Mouse (Mus musculus) kidney, embryonic 14.5 days (tissue): ENCODE results near the gene Paqr5. TPM values are rescaled to one million over a fixed set of nuclear protein-coding genes. Genes with fewer than 3 reads are reported as not detected.

Experiments used
- ATAC-seq: fragments of 200-750 bp; cut with Nextera tagmentation; 2 replicates; pipeline ENCODE4 v1.8.0; 2017; ENCODE audit warnings: moderate number of reproducible peaks, mild to moderate bottlenecking, moderate TSS enrichment, moderate library complexity; ENCODE audit not compliant: low FRiP score, low TSS enrichment
- H3K27ac ChIP-seq: fragments of 300-500 bp; sonication (generic); 2 replicates; pipeline ENCODE4 v1.5.1; 2014; ENCODE audit warnings: low read depth, mild to moderate bottlenecking, low read length, moderate library complexity, mixed read lengths
- H3K27me3 ChIP-seq: fragments of 300-500 bp; sonication (generic); 2 replicates; pipeline ENCODE4 v1.6.1; 2014; ENCODE audit warnings: mild to moderate bottlenecking, low read length; ENCODE audit not compliant: control insufficient read depth, insufficient read depth
- H3K36me3 ChIP-seq: fragments of 300-500 bp; sonication (generic); 2 replicates; pipeline ENCODE4 v1.6.1; 2014; ENCODE audit warnings: low read length, mixed read lengths; ENCODE audit not compliant: control insufficient read depth, insufficient read depth
- H3K4me1 ChIP-seq: fragments of 300-500 bp; sonication (generic); 2 replicates; pipeline ENCODE4 v1.6.1; 2014; ENCODE audit warnings: low read length, mixed read lengths; ENCODE audit not compliant: control insufficient read depth, insufficient read depth
- H3K4me2 ChIP-seq: fragments of 300-500 bp; sonication (generic); replicated peaks from 2 replicates; pipeline ENCODE4 v1.6.1; 2014; ENCODE audit warnings: low read depth, mild to moderate bottlenecking, low read length
- H3K4me3 ChIP-seq: fragments of 300-500 bp; sonication (generic); 2 replicates; pipeline ENCODE4 v1.5.1; 2014; ENCODE audit warnings: mild to moderate bottlenecking, low read length
- H3K9ac ChIP-seq: fragments of 300-500 bp; sonication (generic); 2 replicates; pipeline ENCODE4 v1.6.1; 2014; ENCODE audit warnings: low read depth, mild to moderate bottlenecking, low read length, moderate library complexity
- H3K9me3 ChIP-seq: fragments of 300-500 bp; sonication (generic); 2 replicates; pipeline ENCODE4 v1.6.1; 2016; ENCODE audit warnings: low read length; ENCODE audit not compliant: control insufficient read depth
- WGBS: fragments of 180-500 bp; shearing (Covaris S2); extraction: QIAGEN DNeasy Blood & Tissue Kit; methylation state at CpG from one replicate; pipeline ENCODE4 v1.1.7; 2014; 5-methylcytosine and 5-hydroxymethylcytosine counted together
- polyA plus RNA-seq: library from polyadenylated mRNA; unstranded; fragments of >200 nt; fragmentation: Nextera tagmentation; extraction: Ambion mirVana; gene quantifications from 2 replicates; pipeline ENCODE4 v1.2.1, GENCODE M21; 2014

Gene Paqr5
- polyA plus RNA-seq, 1 experiment from 2014 or later = 17.0 TPM

DNA sequence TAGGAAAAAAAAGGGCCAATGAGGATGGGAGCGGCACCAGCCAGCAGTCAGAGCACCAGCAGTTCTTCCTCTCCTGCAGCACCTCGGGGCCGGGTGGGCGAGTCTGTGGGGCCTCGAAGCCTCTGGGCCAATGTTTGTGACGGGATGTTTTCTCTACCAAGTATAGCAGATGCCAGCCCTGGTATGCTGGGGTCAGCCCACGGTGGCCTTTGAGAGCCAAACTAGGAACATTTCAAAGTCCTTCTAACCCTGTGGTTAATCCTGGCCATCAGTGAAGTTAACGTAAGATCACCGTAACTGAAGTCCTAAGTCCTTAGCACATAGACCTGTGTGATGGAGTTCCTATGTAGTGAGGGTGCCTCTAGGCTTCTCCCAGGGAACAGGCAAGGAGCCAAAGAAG is 54.6 kb downstream of the Paqr5 start:
- WGBS = 55% methylated on average over 9 of the region's 9 CpGs

DNA sequence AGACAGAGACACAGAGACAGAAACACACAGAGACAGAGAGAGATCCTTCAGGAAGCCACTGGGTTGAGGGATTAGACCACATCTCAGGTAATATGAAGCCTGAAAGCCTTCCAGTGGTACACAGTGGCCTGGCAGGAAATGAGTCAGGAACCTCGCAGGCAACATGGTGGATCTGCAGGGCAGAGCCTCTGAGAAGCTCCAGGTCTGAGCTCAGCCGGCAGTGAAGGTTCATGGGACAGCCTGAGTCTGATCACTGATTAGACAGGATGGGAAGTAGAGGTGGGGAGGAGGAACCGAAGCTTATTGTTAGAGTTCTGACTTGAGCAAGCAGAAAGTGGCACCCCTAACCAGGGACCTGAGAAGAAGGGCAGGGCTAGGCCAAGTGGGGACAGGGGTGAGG is 55.6 kb downstream of the Paqr5 start:
- no peak for ATAC-seq
- WGBS = 71% methylated on average over 3 of the region's 3 CpGs
- H3K9me3 ChIP-seq = no peaks in the 10 kb centered on the region

More for the DNA sequence above, 54.6 kb downstream of the Paqr5 start:
- H3K9me3 ChIP-seq = no peaks in the 10 kb centered on the region
- 0 out of 2 replicates have a peak, but pooled peaks cover 6% of the 10 kb centered on the region for H3K4me1 ChIP-seq
- H3K36me3 ChIP-seq = no peaks in the 10 kb centered on the region
- H3K4me3 ChIP-seq = no peak overlapping the region
- H3K27ac ChIP-seq = no peak overlapping the region
- H3K9ac ChIP-seq = no peak overlapping the region
- H3K27me3 ChIP-seq = no peaks in the 10 kb centered on the region
- H3K4me2 ChIP-seq = no peak overlapping the region
- no peak for ATAC-seq

DNA sequence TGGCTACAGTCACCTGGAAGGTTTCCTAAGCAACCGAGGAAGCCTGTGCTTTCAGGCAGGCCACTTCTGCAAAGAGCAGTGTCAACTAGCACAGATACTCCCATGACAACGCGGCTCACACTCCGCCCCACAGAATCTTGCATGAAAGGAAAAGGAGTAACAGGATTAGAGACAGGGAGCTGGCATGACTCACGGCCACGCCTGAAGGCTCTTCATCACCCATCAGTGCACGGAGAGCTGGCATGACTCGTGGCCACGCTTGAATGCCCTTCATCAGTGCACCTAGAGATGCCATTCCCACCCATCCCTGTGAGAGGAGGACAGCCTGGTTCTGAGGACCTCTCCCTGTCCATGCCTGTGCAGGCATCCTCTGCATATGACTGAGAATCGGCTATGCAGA is 59.3 kb downstream of the Paqr5 start:
- ATAC-seq = no peak

More for the DNA sequence above, 55.6 kb downstream of the Paqr5 start:
- H3K27ac ChIP-seq = no peak overlapping the region
- H3K4me1 ChIP-seq = 0 out of 2 replicates have a peak, but pooled peaks cover 6% of the 10 kb centered on the region
- H3K9ac ChIP-seq = no peak overlapping the region
- no peak overlapping the region for H3K4me3 ChIP-seq
- no peak overlapping the region for H3K4me2 ChIP-seq
- H3K27me3 ChIP-seq = no peaks in the 10 kb centered on the region
- H3K36me3 ChIP-seq = no peaks in the 10 kb centered on the region

DNA sequence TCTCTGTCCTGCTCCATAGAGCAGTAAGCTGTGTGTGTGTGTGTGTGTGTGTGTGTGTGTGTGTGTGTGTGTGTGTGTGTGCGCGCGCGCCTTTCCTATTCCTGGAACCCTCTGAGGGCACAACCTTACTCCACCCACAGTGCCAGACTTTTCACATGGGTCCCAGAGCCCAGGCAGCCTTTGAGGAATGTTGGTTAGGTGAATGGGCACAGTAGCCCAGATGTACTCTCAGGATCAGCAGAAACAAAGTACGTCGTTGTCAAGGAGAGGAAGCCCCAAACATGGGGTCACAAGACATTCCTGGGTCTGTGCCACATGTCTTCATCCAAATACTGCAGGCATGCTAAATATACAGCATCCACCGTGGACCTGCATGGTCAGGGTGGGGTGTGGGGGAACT is 60.7 kb downstream of the Paqr5 start:
- Histone ChIP-seq H3K27me3 (no peaks in the 10 kb centered on the region), H3K36me3 (no peaks in the 10 kb centered on the region), H3K9me3 (no peaks in the 10 kb centered on the region), H3K9ac (no peak overlapping the region), H3K4me1 (0 out of 2 replicates have a peak, but pooled peaks cover 10% of the 10 kb centered on the region), H3K27ac (no peak overlapping the region), H3K4me2 (no peak overlapping the region), H3K4me3 (no peak overlapping the region)
- whole genome bisulfite sequencing = 86% methylated on average over 4 of the region's 7 CpGs
- no peak for ATAC-seq

More for the DNA sequence above, 59.3 kb downstream of the Paqr5 start:
- H3K4me2 ChIP-seq = no peak overlapping the region
- no peaks in the 10 kb centered on the region for H3K27me3 ChIP-seq
- no peak overlapping the region for H3K27ac ChIP-seq
- no peaks in the 10 kb centered on the region for H3K36me3 ChIP-seq
- H3K4me3 ChIP-seq = no peak overlapping the region
- no peaks in the 10 kb centered on the region for H3K9me3 ChIP-seq
- WGBS = 58% methylated on average over 10 of the region's 10 CpGs
- 0 out of 2 replicates have a peak, but pooled peaks cover 10% of the 10 kb centered on the region for H3K4me1 ChIP-seq
- H3K9ac ChIP-seq = no peak overlapping the region

DNA sequence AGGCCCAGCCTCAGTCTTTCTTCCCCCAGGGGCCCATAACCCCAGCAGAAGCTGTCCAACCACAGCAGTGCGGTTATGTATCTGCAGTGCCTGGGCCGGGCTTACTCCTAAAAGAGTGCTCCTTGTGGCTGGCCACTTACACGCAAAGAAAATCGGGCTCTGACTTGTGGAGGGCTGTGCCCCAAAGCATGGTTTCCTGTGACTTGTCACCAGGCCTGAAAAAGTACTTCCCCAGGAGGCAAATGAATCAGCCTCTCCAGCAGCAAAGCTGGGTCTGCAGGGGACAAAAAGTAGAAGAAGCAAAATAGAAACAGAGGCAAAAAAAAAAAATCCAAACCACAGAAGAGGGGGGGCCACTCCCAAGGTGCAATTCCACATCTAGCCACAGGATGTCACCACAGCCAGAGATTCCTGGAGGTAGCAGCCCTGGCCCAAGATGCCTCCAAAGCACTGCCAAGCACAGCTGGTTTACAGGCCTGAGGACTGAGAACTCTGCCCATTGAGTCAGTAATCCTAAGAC is 61.2 kb downstream of the Paqr5 start:
- Histone ChIP-seq H3K4me1 (peaks cover 14% of the 10 kb centered on the region; the same call in 1 of the 2 replicates), H3K4me2 (no peak overlapping the region), H3K9me3 (no peaks in the 10 kb centered on the region), H3K27ac (no peak overlapping the region), H3K27me3 (no peaks in the 10 kb centered on the region), H3K36me3 (no peaks in the 10 kb centered on the region), H3K4me3 (no peak overlapping the region), H3K9ac (no peak overlapping the region)
- peak; percentile 47; the same call in 1 of the 2 replicates for ATAC-seq
- 37% methylated on average over 4 of the region's 4 CpGs for WGBS

DNA sequence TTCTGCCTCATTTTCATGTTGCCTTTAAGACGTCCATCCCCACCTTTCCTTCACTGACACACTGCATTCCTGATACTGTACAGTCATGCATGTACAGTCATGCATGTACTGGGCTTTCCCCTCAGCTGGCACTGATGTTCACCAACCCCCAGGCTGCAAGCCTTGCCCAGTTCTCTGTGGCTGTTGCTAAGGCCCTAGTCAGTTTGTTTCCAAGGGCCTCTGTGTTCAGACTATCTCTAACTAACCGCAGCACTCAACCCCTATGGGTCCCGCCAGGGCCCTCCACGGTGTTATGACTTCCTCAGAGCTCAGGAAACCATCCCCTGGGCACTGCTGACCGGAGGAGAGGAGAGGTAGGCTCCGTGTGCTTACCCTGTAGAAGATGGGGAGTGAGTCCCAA is 63.3 kb downstream of the Paqr5 start:
- Histone ChIP-seq H3K9me3 (no peaks in the 10 kb centered on the region), H3K9ac (no peak overlapping the region), H3K4me1 (peaks cover 16% of the 10 kb centered on the region; the same call in 1 of the 2 replicates), H3K27me3 (no peaks in the 10 kb centered on the region), H3K4me2 (no peak overlapping the region), H3K4me3 (no peak overlapping the region), H3K27ac (no peak overlapping the region), H3K36me3 (no peaks in the 10 kb centered on the region)
- ATAC-seq = no peak
- WGBS = 67% methylated on average over 6 of the region's 6 CpGs

DNA sequence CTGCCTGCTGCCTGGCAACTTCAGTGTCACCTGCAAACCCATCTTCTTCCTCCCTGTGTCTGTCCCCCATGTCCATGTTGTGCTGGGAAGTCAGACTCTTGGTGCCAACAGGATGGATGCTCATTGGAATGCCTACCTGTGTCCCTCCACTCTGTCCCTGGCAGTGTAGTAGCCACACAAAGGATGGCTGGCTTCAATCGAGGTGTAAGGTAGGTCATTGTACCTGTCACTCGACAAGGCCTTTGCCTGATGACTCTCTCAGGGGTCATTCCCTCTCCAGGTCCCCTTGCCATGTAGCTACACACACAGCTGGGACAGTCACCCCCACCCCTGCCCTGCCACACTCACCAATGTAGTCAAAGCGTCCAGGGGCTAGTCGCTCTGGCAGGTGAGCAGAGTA is 65.5 kb downstream of the Paqr5 start:
- H3K4me1 ChIP-seq = peaks cover 10% of the 10 kb centered on the region; the same call in 1 of the 2 replicates
- no peak overlapping the region for H3K9ac ChIP-seq
- no peaks in the 10 kb centered on the region for H3K36me3 ChIP-seq
- no peaks in the 10 kb centered on the region for H3K27me3 ChIP-seq
- H3K27ac ChIP-seq = no peak overlapping the region
- ATAC-seq = no peak
- no peak overlapping the region for H3K4me3 ChIP-seq
- H3K4me2 ChIP-seq = no peak overlapping the region
- H3K9me3 ChIP-seq = no peaks in the 10 kb centered on the region
- WGBS = 85% methylated on average over 4 of the region's 4 CpGs

DNA sequence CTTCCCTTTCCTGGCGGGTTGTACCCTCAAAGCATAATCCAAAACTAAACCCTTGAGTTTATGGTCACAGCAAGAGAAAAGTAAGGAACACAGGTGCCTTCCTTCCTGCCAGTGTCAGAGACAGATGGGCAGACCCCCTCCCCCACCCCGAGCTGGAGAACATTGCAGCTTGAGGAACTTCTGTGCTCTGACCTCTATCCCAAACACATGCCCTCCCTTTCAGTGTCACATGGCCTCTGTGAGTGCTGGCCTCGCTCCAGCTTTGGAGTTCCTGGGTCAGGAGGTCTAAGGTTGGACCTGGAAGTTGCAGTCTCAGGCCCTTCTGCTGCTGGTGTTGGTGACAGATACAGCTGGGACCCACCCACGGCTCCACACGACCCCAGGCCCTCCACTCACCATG is 65.9 kb downstream of the Paqr5 start:
- Histone ChIP-seq H3K9me3 (no peaks in the 10 kb centered on the region), H3K4me3 (no peak overlapping the region), H3K27me3 (no peaks in the 10 kb centered on the region), H3K9ac (no peak overlapping the region), H3K4me2 (no peak overlapping the region), H3K36me3 (no peaks in the 10 kb centered on the region), H3K4me1 (peaks cover 10% of the 10 kb centered on the region; the same call in 1 of the 2 replicates), H3K27ac (no peak overlapping the region)
- 35% methylated on average over 5 of the region's 5 CpGs for WGBS
- no peak for ATAC-seq

DNA sequence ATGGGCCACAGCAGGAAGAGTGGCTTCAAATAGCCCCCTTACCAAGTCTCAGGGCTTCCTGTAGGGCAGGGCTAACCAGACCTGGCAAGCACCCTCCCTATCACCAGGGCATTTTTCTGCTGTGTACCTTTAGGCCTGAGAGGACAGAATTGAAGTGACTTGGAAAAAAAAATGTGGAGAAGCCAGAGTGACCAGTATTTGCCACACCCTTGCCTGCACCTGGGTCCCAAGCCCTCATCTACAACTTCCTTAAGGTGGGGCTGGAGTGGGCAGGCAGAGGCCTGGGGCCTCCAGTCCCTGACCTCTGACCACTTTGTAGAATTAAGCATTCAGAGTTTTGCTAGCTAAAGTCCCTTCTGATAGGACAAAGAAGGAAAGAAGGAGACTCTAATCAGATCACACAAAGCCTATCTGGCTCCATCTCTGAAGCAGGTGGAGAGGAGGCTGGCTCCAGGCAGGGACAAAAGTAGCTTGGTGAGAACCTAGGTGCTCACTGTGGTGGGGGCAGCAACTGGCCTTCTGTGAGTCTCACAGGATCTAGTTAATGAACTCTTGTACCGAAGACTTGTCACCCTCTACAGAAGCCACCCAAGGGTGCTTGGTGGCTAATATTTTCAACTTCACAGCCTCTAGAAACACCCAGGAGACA is 66.6 kb downstream of the Paqr5 start:
- Histone ChIP-seq H3K4me3 (no peak overlapping the region), H3K27me3 (no peaks in the 10 kb centered on the region), H3K4me2 (no peak overlapping the region), H3K9me3 (no peaks in the 10 kb centered on the region), H3K36me3 (no peaks in the 10 kb centered on the region), H3K4me1 (peaks cover 6% of the 10 kb centered on the region; the same call in 1 of the 2 replicates), H3K9ac (no peak overlapping the region), H3K27ac (peak overlapping the region; percentile 51; the same call in 1 of the 2 replicates)
- no peak for ATAC-seq
- WGBS = 76% methylated on average over 1 of the region's 1 CpGs
